Mouse (Mus musculus) embryonic facial prominence, embryonic 12.5 days (tissue): ENCODE measurements around the gene Sypl2. TPM values are rescaled to one million over a fixed set of nuclear protein-coding genes. Genes with fewer than 3 reads are reported as not detected.

ENCODE experiments used
- ATAC-seq: fragments of 200-750 bp; cut with Nextera tagmentation; 2 replicates; pipeline ENCODE4 v1.8.0; 2017; ENCODE audit not compliant: insufficient number of reproducible peaks, insufficient read depth, low FRiP score, low TSS enrichment
- H3K27ac ChIP-seq: fragments of 300-500 bp; sonication (generic); 2 replicates; pipeline ENCODE4 v1.5.1; 2016; ENCODE audit warnings: mild to moderate bottlenecking
- H3K27me3 ChIP-seq: fragments of 300-500 bp; sonication (generic); 2 replicates; pipeline ENCODE4 v1.6.1; 2016; ENCODE audit warnings: mild to moderate bottlenecking, moderate library complexity
- H3K36me3 ChIP-seq: fragments of 300-500 bp; sonication (generic); 2 replicates; pipeline ENCODE4 v1.6.1; 2016; ENCODE audit warnings: mild to moderate bottlenecking
- H3K4me1 ChIP-seq: fragments of 300-500 bp; sonication (generic); 2 replicates; pipeline ENCODE4 v1.6.1; 2016
- H3K4me2 ChIP-seq: fragments of 300-500 bp; sonication (generic); replicated peaks from 2 replicates; pipeline ENCODE4 v1.6.1; 2016; ENCODE audit warnings: mild to moderate bottlenecking, moderate library complexity
- H3K4me3 ChIP-seq: fragments of 300-500 bp; sonication (generic); 2 replicates; pipeline ENCODE4 v1.5.1; 2016; ENCODE audit warnings: mild to moderate bottlenecking
- H3K9ac ChIP-seq: fragments of 300-500 bp; sonication (generic); 2 replicates; pipeline ENCODE4 v1.6.1; 2016; ENCODE audit warnings: mild to moderate bottlenecking, moderate library complexity
- H3K9me3 ChIP-seq: fragments of 300-500 bp; sonication (generic); 2 replicates; pipeline ENCODE4 v1.6.1; 2016; ENCODE audit warnings: mild to moderate bottlenecking, moderate library complexity
- WGBS: fragments of 180-500 bp; shearing (Covaris S2); methylation state at CpG from one replicate; pipeline ENCODE4 v1.1.7; 2016; 5-methylcytosine and 5-hydroxymethylcytosine counted together
- polyA plus RNA-seq: library from polyadenylated mRNA; unstranded; fragments of >200 nt; fragmentation: Nextera tagmentation; extraction: Ambion mirVana; gene quantifications from 2 replicates; pipeline ENCODE4 v1.2.1, GENCODE M21; 2016

The Sypl2 gene
- polyA plus RNA-seq, 1 experiment from 2014 or later, result 1.1 TPM

GRCm38 (mm10) chr3:108203621-108204325 is 22.7 kb downstream of the Sypl2 start:
- Histone ChIP-seq H3K27ac (no peak overlapping the region), H3K36me3 (peaks cover 51% of the 10 kb centered on the region)
- 84% methylated on average over 11 of the region's 11 CpGs for WGBS

GRCm38 (mm10) chr3:108203212-108203611 is 23.2 kb downstream of the Sypl2 start:
- H3K9me3 ChIP-seq, result no peaks in the 10 kb centered on the region
- H3K4me1 ChIP-seq, result 0 out of 2 replicates have a peak, but pooled peaks cover 7% of the 10 kb centered on the region
- H3K27ac ChIP-seq, result no peak overlapping the region
- H3K36me3 ChIP-seq, result peaks cover 50% of the 10 kb centered on the region
- no peak overlapping the region for H3K4me3 ChIP-seq
- no peak overlapping the region for H3K9ac ChIP-seq
- no peak overlapping the region for H3K4me2 ChIP-seq
- ATAC-seq, result no peak
- WGBS, result 91% methylated on average over 13 of the region's 13 CpGs
- H3K27me3 ChIP-seq, result no peaks in the 10 kb centered on the region

More at GRCm38 (mm10) chr3:108203621-108204325, 22.7 kb downstream of the Sypl2 start:
- Histone ChIP-seq H3K4me3 (no peak overlapping the region), H3K9me3 (no peaks in the 10 kb centered on the region), H3K9ac (no peak overlapping the region), H3K4me2 (no peak overlapping the region), H3K4me1 (peaks cover 12% of the 10 kb centered on the region), H3K27me3 (no peaks in the 10 kb centered on the region)
- ATAC-seq, result no peak

- no peak overlapping the region for H3K4me2 ChIP-seq
- H3K36me3 ChIP-seq, result peaks cover 45% of the 10 kb centered on the region
- H3K27ac ChIP-seq, result no peak overlapping the region
- no peaks in the 10 kb centered on the region for H3K9me3 ChIP-seq
- H3K4me3 ChIP-seq, result no peak overlapping the region
- ATAC-seq, result no peak
- no peak overlapping the region for H3K9ac ChIP-seq
- H3K27me3 ChIP-seq, result no peaks in the 10 kb centered on the region
- H3K4me1 ChIP-seq, result peaks cover 7% of the 10 kb centered on the region; the same call in 1 of the 2 replicates
Measured at GRCm38 (mm10) chr3:108202506-108202905, 23.9 kb downstream of the Sypl2 start.

- Histone ChIP-seq H3K9me3 (no peaks in the 10 kb centered on the region), H3K9ac (peak within 1 kb of the TSS; percentile 60), H3K27me3 (no peaks in the 10 kb centered on the region), H3K36me3 (peaks cover 27% of the 10 kb centered on the region), H3K4me3 (peak within 1 kb of the TSS; percentile 54), H3K4me1 (peaks cover 26% of the 10 kb centered on the region), H3K27ac (peak within 1 kb of the TSS; percentile 81), H3K4me2 (peak within 1 kb of the TSS; percentile 67)
- 3% methylated on average over 44 of the region's 44 CpGs for WGBS
- peak; percentile 89 for ATAC-seq
Measured at GRCm38 (mm10) chr3:108200329-108201323, 25.8 kb downstream of the Sypl2 start, which contains the start of gene Cyb561d1. Gene Cyb561d1, minus strand, starts transcription at chr3:108201212.

- Histone ChIP-seq H3K27ac (no peak overlapping the region), H3K36me3 (peaks cover 14% of the 10 kb centered on the region), H3K4me2 (no peak overlapping the region), H3K4me1 (peaks cover 26% of the 10 kb centered on the region), H3K27me3 (no peaks in the 10 kb centered on the region), H3K9ac (no peak overlapping the region), H3K9me3 (no peaks in the 10 kb centered on the region), H3K4me3 (no peak overlapping the region)
- no peak for ATAC-seq
- WGBS, result 92% methylated on average over 6 of the region's 6 CpGs
Measured at GRCm38 (mm10) chr3:108199231-108199630, 27.2 kb downstream of the Sypl2 start.

GRCm38 (mm10) chr3:108197066-108197497 is 29.4 kb downstream of the Sypl2 start:
- H3K4me1 ChIP-seq, result peaks cover 26% of the 10 kb centered on the region
- peak overlapping the region; percentile 27; the same call in 1 of the 2 replicates for H3K9ac ChIP-seq
- no peak overlapping the region; the same call in 1 of the 2 replicates for H3K4me2 ChIP-seq
- no peaks in the 10 kb centered on the region for H3K27me3 ChIP-seq
- H3K4me3 ChIP-seq, result no peak overlapping the region
- H3K36me3 ChIP-seq, result no peaks in the 10 kb centered on the region; the same call in 1 of the 2 replicates
- WGBS, result 22% methylated on average over 14 of the region's 14 CpGs
- 0 out of 2 replicates have a peak overlapping the region, but pooled peaks have one; percentile 6 for H3K27ac ChIP-seq
- no peak for ATAC-seq
- no peaks in the 10 kb centered on the region for H3K9me3 ChIP-seq

- ATAC-seq, result no peak
- Histone ChIP-seq H3K27me3 (no peaks in the 10 kb centered on the region), H3K4me3 (no peak overlapping the region), H3K9me3 (no peaks in the 10 kb centered on the region), H3K36me3 (no peaks in the 10 kb centered on the region), H3K9ac (no peak overlapping the region), H3K4me2 (no peak overlapping the region), H3K4me1 (peaks cover 21% of the 10 kb centered on the region), H3K27ac (no peak overlapping the region)
- 75% methylated on average over 7 of the region's 7 CpGs for WGBS
Measured at GRCm38 (mm10) chr3:108195941-108196590, 30.4 kb downstream of the Sypl2 start.

- Histone ChIP-seq H3K4me2 (no peak overlapping the region), H3K9ac (no peak overlapping the region), H3K27ac (no peak overlapping the region), H3K4me3 (no peak overlapping the region), H3K27me3 (no peaks in the 10 kb centered on the region), H3K4me1 (peaks cover 19% of the 10 kb centered on the region), H3K9me3 (no peaks in the 10 kb centered on the region), H3K36me3 (no peaks in the 10 kb centered on the region)
- ATAC-seq, result no peak
- WGBS, result 86% methylated on average over 4 of the region's 4 CpGs
Measured at GRCm38 (mm10) chr3:108195287-108195686, 31.2 kb downstream of the Sypl2 start.

- Histone ChIP-seq H3K4me1 (peaks cover 22% of the 10 kb centered on the region), H3K9ac (no peak overlapping the region), H3K4me3 (no peak overlapping the region), H3K36me3 (no peaks in the 10 kb centered on the region), H3K9me3 (no peaks in the 10 kb centered on the region), H3K4me2 (no peak overlapping the region), H3K27me3 (no peaks in the 10 kb centered on the region), H3K27ac (no peak overlapping the region)
- WGBS, result 72% methylated on average over 4 of the region's 4 CpGs
- ATAC-seq, result no peak
Measured at GRCm38 (mm10) chr3:108193686-108194085, 32.8 kb downstream of the Sypl2 start.

GRCm38 (mm10) chr3:108189897-108190296 is 36.6 kb downstream of the Sypl2 start:
- Histone ChIP-seq H3K4me1 (peaks cover 10% of the 10 kb centered on the region; the same call in 1 of the 2 replicates), H3K9me3 (no peaks in the 10 kb centered on the region), H3K27me3 (peaks cover 20% of the 10 kb centered on the region), H3K4me3 (no peak overlapping the region), H3K9ac (no peak overlapping the region), H3K4me2 (no peak overlapping the region), H3K36me3 (no peaks in the 10 kb centered on the region), H3K27ac (no peak overlapping the region)
- WGBS, result 54% methylated on average over 5 of the region's 5 CpGs
- ATAC-seq, result no peak
